Mouse (Mus musculus) forebrain, embryonic 14.5 days (tissue): ENCODE measurements at regions not wholly inside any gene's neighbourhood (a gene's known extent, or its start where the extent isn't known, plus 50 kb on each side); places are given as distances from the start of the nearest gene placed in this dataset.

Source experiments
- ATAC-seq: fragments of 200-750 bp; cut with Nextera tagmentation; 2 replicates; pipeline ENCODE4 v1.8.0; 2017; ENCODE audit warnings: mild to moderate bottlenecking, moderate library complexity
- DNase-seq: peaks from one replicate; pipeline ENCODE4 v3.0.0-alpha.2; 2015; ENCODE audit warnings: low spot score
- H3K27ac ChIP-seq: fragments of 300-500 bp; sonication (generic); 2 replicates; pipeline ENCODE4 v1.5.1; 2014; ENCODE audit warnings: low read depth, mild to moderate bottlenecking, control low read depth, low read length, moderate library complexity
- H3K27me3 ChIP-seq: fragments of 300-500 bp; sonication (generic); replicated peaks from 2 replicates; pipeline ENCODE4 v1.6.1; 2014; ENCODE audit warnings: low read length, control low read depth, mixed read lengths; ENCODE audit not compliant: control insufficient read depth, insufficient read depth
- H3K36me3 ChIP-seq: fragments of 300-500 bp; sonication (generic); 2 replicates; pipeline ENCODE4 v1.6.1; 2014; ENCODE audit warnings: low read length, control low read depth; ENCODE audit not compliant: control insufficient read depth, insufficient read depth
- H3K4me1 ChIP-seq: fragments of 300-500 bp; sonication (generic); 2 replicates; pipeline ENCODE4 v1.6.1; 2014; ENCODE audit warnings: antibody characterized with exemption, low read length, control low read depth; ENCODE audit not compliant: control insufficient read depth, insufficient read depth
- H3K4me2 ChIP-seq: fragments of 300-500 bp; sonication (generic); 2 replicates; pipeline ENCODE4 v1.6.1; 2014; ENCODE audit warnings: mild to moderate bottlenecking, control low read depth, low read length
- H3K4me3 ChIP-seq: fragments of 300-500 bp; sonication (generic); 2 replicates; pipeline ENCODE4 v1.5.1; 2014; ENCODE audit warnings: low read depth, low read length, control low read depth
- H3K9ac ChIP-seq: fragments of 300-500 bp; sonication (generic); 2 replicates; pipeline ENCODE4 v1.6.1; 2014; ENCODE audit warnings: mild to moderate bottlenecking, low read length, control low read depth, moderate library complexity
- H3K9me3 ChIP-seq: fragments of 300-500 bp; sonication (generic); replicated peaks from 2 replicates; pipeline ENCODE4 v1.6.1; 2016; ENCODE audit warnings: low read length, control low read depth, mixed read lengths; ENCODE audit not compliant: control insufficient read depth
- WGBS: fragments of 180-500 bp; shearing (Covaris S2); extraction: QIAGEN DNeasy Blood & Tissue Kit; methylation state at CpG from one replicate; pipeline ENCODE4 v1.1.7; 2014; 5-methylcytosine and 5-hydroxymethylcytosine counted together

- Histone ChIP-seq H3K36me3 (no peaks in the 10 kb centered on the region), H3K4me3 (no peak overlapping the region), H3K4me1 (0 out of 2 replicates have a peak, but pooled peaks cover 4% of the 10 kb centered on the region), H3K9me3 (no peaks in the 10 kb centered on the region), H3K27ac (no peak overlapping the region), H3K9ac (no peak overlapping the region), H3K27me3 (no peaks in the 10 kb centered on the region), H3K4me2 (peak overlapping the region; percentile 10; the same call in 1 of the 2 replicates)
- ATAC-seq: peak; percentile 37; the same call in 1 of the 2 replicates
- 22% methylated on average over 18 of the region's 18 CpGs for WGBS
- peak; percentile 57 for DNase-seq
Measured at GRCm38 (mm10) chr19:59653631-59654367, 195.6 kb downstream of the Emx2 start.

DNA sequence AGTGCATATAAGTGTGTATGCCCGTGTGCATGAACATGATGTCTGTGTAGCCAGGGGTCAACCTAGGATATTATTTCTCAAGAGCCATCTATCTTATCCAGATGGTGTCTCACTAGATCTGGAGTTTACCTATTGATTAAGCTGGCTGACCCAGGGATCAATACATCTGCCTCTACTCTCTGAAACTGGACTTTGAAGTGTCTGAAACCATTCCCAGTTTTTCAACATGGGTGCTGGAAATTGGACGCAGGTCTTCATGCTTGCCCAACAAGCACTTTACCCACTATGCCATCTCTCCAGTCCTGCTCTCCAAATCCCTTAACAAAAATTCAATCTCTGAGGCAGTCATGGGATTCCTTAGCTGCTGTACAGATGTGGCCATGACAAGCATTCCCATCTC lies 197.1 kb downstream of the Emx2 start:
- no peak overlapping the region for H3K4me3 ChIP-seq
- 0 out of 2 replicates have a peak, but pooled peaks cover 4% of the 10 kb centered on the region for H3K4me1 ChIP-seq
- H3K9me3 ChIP-seq: no peaks in the 10 kb centered on the region
- no peak overlapping the region for H3K4me2 ChIP-seq
- H3K9ac ChIP-seq: no peak overlapping the region
- no peak for ATAC-seq
- DNase-seq: no peak
- H3K27me3 ChIP-seq: no peaks in the 10 kb centered on the region
- H3K36me3 ChIP-seq: no peaks in the 10 kb centered on the region
- no peak overlapping the region for H3K27ac ChIP-seq
- WGBS: 97% methylated on average over 2 of the region's 2 CpGs

DNA sequence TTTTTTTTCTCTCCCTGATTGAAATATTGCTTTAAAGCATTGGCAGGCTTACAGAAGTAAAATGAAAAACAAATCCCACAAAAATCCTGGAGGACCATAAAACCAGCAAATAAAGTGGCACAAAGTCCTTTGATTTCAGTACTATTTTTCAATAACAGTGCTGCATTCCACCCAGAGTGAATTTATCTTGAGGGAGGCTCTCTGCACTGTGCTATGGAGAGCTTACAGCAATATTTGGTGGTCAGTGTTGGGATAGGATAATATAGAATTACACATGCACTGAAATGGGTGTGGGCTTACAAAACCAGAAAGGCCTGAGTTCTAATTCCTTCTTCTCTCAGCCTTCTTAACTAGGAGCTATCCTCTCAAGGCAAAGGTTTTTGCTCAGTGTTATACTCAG lies 211.6 kb downstream of the Emx2 start:
- Histone ChIP-seq H3K4me2 (no peak overlapping the region), H3K9ac (no peak overlapping the region), H3K36me3 (no peaks in the 10 kb centered on the region), H3K27ac (no peak overlapping the region), H3K27me3 (no peaks in the 10 kb centered on the region), H3K4me3 (no peak overlapping the region), H3K4me1 (no peaks in the 10 kb centered on the region), H3K9me3 (no peaks in the 10 kb centered on the region)
- ATAC-seq: no peak
- DNase-seq: no peak

DNA sequence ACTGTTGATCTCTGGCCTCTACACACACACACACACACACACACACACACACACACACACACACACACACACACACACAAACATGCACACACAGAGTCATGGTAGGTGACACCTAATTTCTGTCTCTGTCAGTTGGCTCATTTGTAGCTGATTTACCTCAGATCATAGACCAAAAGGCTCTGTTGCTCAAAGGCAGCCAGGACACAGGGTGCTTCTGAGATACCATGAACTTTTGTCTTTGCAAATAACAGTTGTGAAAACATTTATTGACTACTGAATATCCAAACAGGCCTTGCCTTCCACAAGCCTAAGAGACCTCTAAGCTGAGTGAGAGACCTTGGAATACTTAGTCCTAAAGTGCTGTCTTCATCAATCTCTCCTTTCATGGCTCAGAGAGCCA lies 215.4 kb downstream of the Emx2 start:
- Histone ChIP-seq H3K4me2 (no peak overlapping the region), H3K4me1 (no peaks in the 10 kb centered on the region), H3K4me3 (no peak overlapping the region), H3K9me3 (no peaks in the 10 kb centered on the region), H3K27me3 (no peaks in the 10 kb centered on the region), H3K9ac (no peak overlapping the region), H3K36me3 (no peaks in the 10 kb centered on the region), H3K27ac (no peak overlapping the region)
- no peak for DNase-seq
- ATAC-seq: no peak

GRCm38 (mm10) chr19:59679191-59679590 lies 221.0 kb downstream of the Emx2 start:
- DNase-seq: peak; percentile 39
- WGBS: 25% methylated on average over 7 of the region's 7 CpGs

DNA sequence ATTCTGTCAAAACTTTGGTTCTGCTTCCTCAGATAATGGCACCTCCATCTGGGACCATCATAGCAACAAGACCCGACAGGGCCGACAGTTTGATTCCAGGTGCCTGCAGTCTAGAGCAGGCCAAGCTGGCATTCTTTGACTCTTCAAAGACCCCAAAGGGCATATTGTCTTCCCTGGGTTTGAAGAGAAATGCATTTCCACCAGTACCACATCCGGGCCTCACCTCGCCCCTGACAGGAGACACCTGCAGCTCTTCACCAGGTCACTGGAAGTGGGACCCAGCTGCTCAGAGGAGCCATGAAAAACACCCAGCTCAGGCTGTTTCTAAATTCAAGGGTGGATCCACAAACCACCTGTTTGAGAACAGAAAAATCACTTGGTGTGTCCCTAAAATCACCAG lies 222.2 kb downstream of the Emx2 start:
- no peak overlapping the region for H3K9ac ChIP-seq
- no peak overlapping the region for H3K4me2 ChIP-seq
- DNase-seq (no peak), ATAC-seq (no peak)
- no peak overlapping the region for H3K27ac ChIP-seq
- no peaks in the 10 kb centered on the region for H3K36me3 ChIP-seq
- WGBS: 95% methylated on average over 4 of the region's 4 CpGs
- H3K4me3 ChIP-seq: no peak overlapping the region
- no peaks in the 10 kb centered on the region for H3K9me3 ChIP-seq
- H3K27me3 ChIP-seq: no peaks in the 10 kb centered on the region
- H3K4me1 ChIP-seq: no peaks in the 10 kb centered on the region

More at GRCm38 (mm10) chr19:59679191-59679590, 221.0 kb downstream of the Emx2 start:
- H3K4me3 ChIP-seq: no peak overlapping the region
- H3K9ac ChIP-seq: no peak overlapping the region
- no peak for ATAC-seq
- no peaks in the 10 kb centered on the region for H3K36me3 ChIP-seq
- no peak overlapping the region for H3K27ac ChIP-seq
- H3K27me3 ChIP-seq: no peaks in the 10 kb centered on the region
- no peaks in the 10 kb centered on the region for H3K9me3 ChIP-seq
- H3K4me2 ChIP-seq: no peak overlapping the region
- no peaks in the 10 kb centered on the region for H3K4me1 ChIP-seq

DNA sequence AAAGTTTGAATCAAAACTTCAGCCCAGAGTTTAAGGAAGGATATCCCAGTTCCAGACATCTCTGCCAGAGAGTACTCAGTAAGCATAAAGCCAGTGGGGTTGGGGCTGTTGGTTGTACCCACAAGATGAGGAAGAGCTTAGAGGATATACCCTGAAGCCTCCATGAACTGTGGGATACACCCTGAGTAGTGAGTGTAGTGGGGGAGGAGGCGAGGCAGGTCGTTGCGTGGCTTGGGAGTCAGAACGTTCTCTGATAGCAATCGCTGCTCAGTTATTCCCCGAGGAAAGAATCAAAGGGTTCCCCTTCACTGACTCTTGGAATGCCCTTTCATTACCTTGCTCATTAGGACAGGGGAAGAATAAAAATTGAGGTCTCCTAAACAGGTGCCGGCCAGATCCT lies 226.1 kb downstream of the Emx2 start:
- 76% methylated on average over 7 of the region's 7 CpGs for whole genome bisulfite sequencing
- H3K36me3 ChIP-seq: no peaks in the 10 kb centered on the region
- ATAC-seq: no peak

GRCm38 (mm10) chr19:59685826-59686717 lies 227.9 kb downstream of the Emx2 start:
- H3K27ac ChIP-seq: no peak overlapping the region
- no peaks in the 10 kb centered on the region for H3K27me3 ChIP-seq
- ATAC-seq: no peak
- no peaks in the 10 kb centered on the region for H3K4me1 ChIP-seq
- no peak overlapping the region for H3K4me3 ChIP-seq
- H3K36me3 ChIP-seq: no peaks in the 10 kb centered on the region
- DNase-seq: no peak
- no peak overlapping the region for H3K4me2 ChIP-seq
- H3K9me3 ChIP-seq: no peaks in the 10 kb centered on the region
- H3K9ac ChIP-seq: no peak overlapping the region
- WGBS: 76% methylated on average over 19 of the region's 19 CpGs

More for the DNA sequence above, 226.1 kb downstream of the Emx2 start:
- Histone ChIP-seq H3K9me3 (no peaks in the 10 kb centered on the region), H3K4me2 (no peak overlapping the region), H3K4me3 (no peak overlapping the region), H3K9ac (no peak overlapping the region), H3K27ac (no peak overlapping the region), H3K27me3 (no peaks in the 10 kb centered on the region), H3K4me1 (no peaks in the 10 kb centered on the region)
- DNase-seq: no peak

- no peak overlapping the region for H3K4me2 ChIP-seq
- no peaks in the 10 kb centered on the region for H3K9me3 ChIP-seq
- no peak overlapping the region for H3K9ac ChIP-seq
- no peaks in the 10 kb centered on the region for H3K27me3 ChIP-seq
- no peaks in the 10 kb centered on the region for H3K4me1 ChIP-seq
- no peak for DNase-seq
- no peaks in the 10 kb centered on the region for H3K36me3 ChIP-seq
- H3K27ac ChIP-seq: no peak overlapping the region
- no peak for ATAC-seq
- H3K4me3 ChIP-seq: no peak overlapping the region
- WGBS: 97% methylated on average over 7 of the region's 7 CpGs
Measured at GRCm38 (mm10) chr19:59687206-59687605, 229.0 kb downstream of the Emx2 start.
